Mouse (Mus musculus): Measurements from ENCODE around the gene Heatr4. TPM values are rescaled to one million over a fixed set of nuclear protein-coding genes. Genes with fewer than 3 reads are reported as not detected.
A peak's percentile ranks its signal among the peaks of the same experiment; 100 is the strongest.

Heatr4 gene
- polyA plus RNA-seq, 1 experiment from 2014 or later: not detected

GRCm38 (mm10) chr12:83981615-83982014, 3.0 kb downstream of the Heatr4 start:
- Histone ChIP-seq H3K4me1 (ENCODE audit: control insufficient read depth, insufficient read depth, low read length) (no peaks in the 10 kb centered on the region), H3K36me3 (ENCODE audit: control insufficient read depth, insufficient read depth, low read length) (no peaks in the 10 kb centered on the region), H3K4me2 (ENCODE audit: low read depth, low read length) (no peak overlapping the region), H3K9ac (replicated peaks; ENCODE audit: low read depth, low read length) (no peak overlapping the region), H3K9me3 (ENCODE audit: control insufficient read depth, low read length) (no peaks in the 10 kb centered on the region), H3K4me3 (ENCODE audit: low read depth, low read length) (no peak overlapping the region), H3K27ac (ENCODE audit: low read depth, low read length) (no peak overlapping the region), H3K27me3 (ENCODE audit: control insufficient read depth, insufficient read depth, low read length) (no peaks in the 10 kb centered on the region)
- ATAC-seq (ENCODE audit: low read depth): no peak
- 89% methylated on average over 4 of the region's 4 CpGs for WGBS

GRCm38 (mm10) chr12:83978862-83979261, 5.8 kb downstream of the Heatr4 start:
- H3K27ac ChIP-seq (ENCODE audit: low read depth, low read length): no peak overlapping the region
- no peak for ATAC-seq (ENCODE audit: low read depth)
- no peaks in the 10 kb centered on the region for H3K4me1 ChIP-seq (ENCODE audit: control insufficient read depth, insufficient read depth, low read length)
- 88% methylated on average over 6 of the region's 6 CpGs for WGBS
- no peaks in the 10 kb centered on the region for H3K36me3 ChIP-seq (ENCODE audit: control insufficient read depth, insufficient read depth, low read length)
- no peaks in the 10 kb centered on the region for H3K9me3 ChIP-seq (ENCODE audit: control insufficient read depth, low read length)
- no peaks in the 10 kb centered on the region for H3K27me3 ChIP-seq (ENCODE audit: control insufficient read depth, insufficient read depth, low read length)
- H3K9ac ChIP-seq (replicated peaks; ENCODE audit: low read depth, low read length): no peak overlapping the region
- no peak overlapping the region for H3K4me3 ChIP-seq (ENCODE audit: low read depth, low read length)
- H3K4me2 ChIP-seq (ENCODE audit: low read depth, low read length): no peak overlapping the region

GRCm38 (mm10) chr12:83972117-83972516, 12.5 kb downstream of the Heatr4 start:
- no peaks in the 10 kb centered on the region for H3K36me3 ChIP-seq (ENCODE audit: control insufficient read depth, insufficient read depth, low read length)
- no peaks in the 10 kb centered on the region for H3K4me1 ChIP-seq (ENCODE audit: control insufficient read depth, insufficient read depth, low read length)
- H3K27ac ChIP-seq (ENCODE audit: low read depth, low read length): no peak overlapping the region
- H3K27me3 ChIP-seq (ENCODE audit: control insufficient read depth, insufficient read depth, low read length): no peaks in the 10 kb centered on the region
- no peak overlapping the region for H3K9ac ChIP-seq (replicated peaks; ENCODE audit: low read depth, low read length)
- WGBS: 73% methylated on average over 2 of the region's 2 CpGs
- no peak overlapping the region for H3K4me3 ChIP-seq (ENCODE audit: low read depth, low read length)
- no peak overlapping the region for H3K4me2 ChIP-seq (ENCODE audit: low read depth, low read length)
- H3K9me3 ChIP-seq (ENCODE audit: control insufficient read depth, low read length): no peaks in the 10 kb centered on the region
- ATAC-seq (ENCODE audit: low read depth): no peak; the same call in 1 of the 2 replicates

- Histone ChIP-seq H3K4me2 (ENCODE audit: low read depth, low read length) (no peak overlapping the region), H3K4me1 (ENCODE audit: control insufficient read depth, insufficient read depth, low read length) (no peaks in the 10 kb centered on the region), H3K4me3 (ENCODE audit: low read depth, low read length) (no peak overlapping the region)
These were observed 19.4 kb downstream of the Heatr4 start for GRCm38 (mm10) chr12:83965235-83965634.

GRCm38 (mm10) chr12:83958278-83958677, 26.4 kb downstream of the Heatr4 start:
- H3K9me3 ChIP-seq (ENCODE audit: control insufficient read depth, low read length): no peaks in the 10 kb centered on the region
- H3K9ac ChIP-seq (replicated peaks; ENCODE audit: low read depth, low read length): no peak overlapping the region
- no peak for ATAC-seq (ENCODE audit: low read depth)
- no peaks in the 10 kb centered on the region for H3K27me3 ChIP-seq (ENCODE audit: control insufficient read depth, insufficient read depth, low read length)
- H3K36me3 ChIP-seq (ENCODE audit: control insufficient read depth, insufficient read depth, low read length): no peaks in the 10 kb centered on the region
- H3K4me3 ChIP-seq (ENCODE audit: low read depth, low read length): no peak overlapping the region
- no peak overlapping the region for H3K4me2 ChIP-seq (ENCODE audit: low read depth, low read length)
- no peaks in the 10 kb centered on the region for H3K4me1 ChIP-seq (ENCODE audit: control insufficient read depth, insufficient read depth, low read length)
- WGBS: 92% methylated on average over 9 of the region's 9 CpGs
- no peak overlapping the region for H3K27ac ChIP-seq (ENCODE audit: low read depth, low read length)

More at GRCm38 (mm10) chr12:83965235-83965634, 19.4 kb downstream of the Heatr4 start:
- WGBS: 87% methylated on average over 6 of the region's 7 CpGs
- no peak overlapping the region for H3K27ac ChIP-seq (ENCODE audit: low read depth, low read length)
- H3K27me3 ChIP-seq (ENCODE audit: control insufficient read depth, insufficient read depth, low read length): no peaks in the 10 kb centered on the region
- no peaks in the 10 kb centered on the region for H3K36me3 ChIP-seq (ENCODE audit: control insufficient read depth, insufficient read depth, low read length)
- no peak for ATAC-seq (ENCODE audit: low read depth)
- H3K9me3 ChIP-seq (ENCODE audit: control insufficient read depth, low read length): no peaks in the 10 kb centered on the region
- H3K9ac ChIP-seq (replicated peaks; ENCODE audit: low read depth, low read length): no peak overlapping the region

- no peak for ATAC-seq (ENCODE audit: low read depth)
- Histone ChIP-seq H3K9ac (replicated peaks; ENCODE audit: low read depth, low read length) (peak overlapping the region; percentile 86), H3K36me3 (ENCODE audit: control insufficient read depth, insufficient read depth, low read length) (no peaks in the 10 kb centered on the region), H3K4me1 (ENCODE audit: control insufficient read depth, insufficient read depth, low read length) (peaks cover 12% of the 10 kb centered on the region), H3K27me3 (ENCODE audit: control insufficient read depth, insufficient read depth, low read length) (no peaks in the 10 kb centered on the region), H3K27ac (ENCODE audit: low read depth, low read length) (no peak overlapping the region), H3K9me3 (ENCODE audit: control insufficient read depth, low read length) (no peaks in the 10 kb centered on the region), H3K4me3 (ENCODE audit: low read depth, low read length) (peak overlapping the region; percentile 82), H3K4me2 (ENCODE audit: low read depth, low read length) (peak overlapping the region; percentile 90)
- 67% methylated on average over 32 of the region's 32 CpGs for WGBS
These were observed 32.7 kb downstream of the Heatr4 start for GRCm38 (mm10) chr12:83951711-83952575.

- peak overlapping the region; percentile 81 for H3K27ac ChIP-seq (ENCODE audit: low read depth, low read length)
These were observed 33.6 kb downstream of the Heatr4 start for GRCm38 (mm10) chr12:83950840-83951701.

GRCm38 (mm10) chr12:83950493-83950839, 34.2 kb downstream of the Heatr4 start, which contains the start of gene Riox1:
Gene Riox1 (plus strand): TSS chr12:83950608.
- under 1% methylated on average over 36 of the region's 37 CpGs for WGBS
- Histone ChIP-seq H3K4me3 (ENCODE audit: low read depth, low read length) (peak within 1 kb of the TSS; percentile 82), H3K9me3 (ENCODE audit: control insufficient read depth, low read length) (no peaks in the 10 kb centered on the region), H3K4me1 (ENCODE audit: control insufficient read depth, insufficient read depth, low read length) (peaks cover 12% of the 10 kb centered on the region), H3K9ac (replicated peaks; ENCODE audit: low read depth, low read length) (peak within 1 kb of the TSS; percentile 86), H3K27me3 (ENCODE audit: control insufficient read depth, insufficient read depth, low read length) (no peaks in the 10 kb centered on the region), H3K4me2 (ENCODE audit: low read depth, low read length) (peak within 1 kb of the TSS; percentile 90), H3K36me3 (ENCODE audit: control insufficient read depth, insufficient read depth, low read length) (no peaks in the 10 kb centered on the region), H3K27ac (ENCODE audit: low read depth, low read length) (peak within 1 kb of the TSS; percentile 81)
- ATAC-seq (ENCODE audit: low read depth): peak; percentile 96

More at GRCm38 (mm10) chr12:83950840-83951701, 33.6 kb downstream of the Heatr4 start:
- Histone ChIP-seq H3K9me3 (ENCODE audit: control insufficient read depth, low read length) (no peaks in the 10 kb centered on the region), H3K27me3 (ENCODE audit: control insufficient read depth, insufficient read depth, low read length) (no peaks in the 10 kb centered on the region), H3K36me3 (ENCODE audit: control insufficient read depth, insufficient read depth, low read length) (no peaks in the 10 kb centered on the region), H3K4me2 (ENCODE audit: low read depth, low read length) (peak overlapping the region; percentile 90), H3K4me3 (ENCODE audit: low read depth, low read length) (peak overlapping the region; percentile 82), H3K9ac (replicated peaks; ENCODE audit: low read depth, low read length) (peak overlapping the region; percentile 86), H3K4me1 (ENCODE audit: control insufficient read depth, insufficient read depth, low read length) (peaks cover 12% of the 10 kb centered on the region)
- peak; percentile 63 for ATAC-seq (ENCODE audit: low read depth)
- WGBS: under 1% methylated on average over 103 of the region's 116 CpGs

Data from neural tube, embryonic 14.5 days (tissue).